Mouse (Mus musculus): ENCODE data around the gene Myh1. TPM values are rescaled to one million over a fixed set of nuclear protein-coding genes. Genes with fewer than 3 reads are reported as not detected.

Gene Myh1
- polyA plus RNA-seq (2012; rRNA removed; ENCODE audit: low replicate concordance): not detected in 2 replicates

GRCm38 (mm10) chr11:67199752-67200151 is at the start of gene Myh1:
Myh1 (plus strand) TSS chr11:67200052.

GRCm38 (mm10) chr11:67170727-67171126 is 29.1 kb upstream of the Myh1 start, which contains the start of gene Myh2:
Myh2 (plus strand) TSS chr11:67171027.

GRCm38 (mm10) chr11:67237481-67238079 is 37.7 kb downstream of the Myh1 start, which contains the start of gene Myh4:
Myh4 (plus strand) TSS chr11:67238029.

Other genes with a start within 250 kb of the Myh1 start
- gene Tmem238l, start 243.4 kb upstream of the Myh1 start, polyA plus RNA-seq (2012; rRNA removed; ENCODE audit: low replicate concordance): 69.6 and 148 TPM in 2 replicates
- gene Tmem220, start 174.9 kb upstream of the Myh1 start, polyA plus RNA-seq (2012; rRNA removed; ENCODE audit: low replicate concordance): 2.7 and 2.9 TPM in 2 replicates
- gene Adprm, start 147.5 kb upstream of the Myh1 start, polyA plus RNA-seq (2012; rRNA removed; ENCODE audit: low replicate concordance): 5.8 and 9.4 TPM in 2 replicates
- gene Sco1, start 147.4 kb upstream of the Myh1 start, polyA plus RNA-seq (2012; rRNA removed; ENCODE audit: low replicate concordance): 8.1 and 10.3 TPM in 2 replicates
- gene Myh3, start 121.8 kb upstream of the Myh1 start, polyA plus RNA-seq (2012; rRNA removed; ENCODE audit: low replicate concordance): 0.01 TPM in 1 of 2 replicates, not detected in the other
- not detected in 2 replicates for gene Myh2, start 29.0 kb upstream of the Myh1 start, polyA plus RNA-seq (2012; rRNA removed; ENCODE audit: low replicate concordance)
- not detected in 2 replicates for gene Myh4, start 38.0 kb downstream of the Myh1 start, polyA plus RNA-seq (2012; rRNA removed; ENCODE audit: low replicate concordance)
- gene Myh8, start 77.1 kb downstream of the Myh1 start, polyA plus RNA-seq (2012; rRNA removed; ENCODE audit: low replicate concordance): not detected in 2 replicates
- gene Myh13, start 121.6 kb downstream of the Myh1 start, polyA plus RNA-seq (2012; rRNA removed; ENCODE audit: low replicate concordance): not detected in 2 replicates

All from duodenum, adult 2 months (tissue).